Mouse (Mus musculus): Measurements from ENCODE around the gene Slc24a2.

The Slc24a2 gene

GRCm38 (mm10) chr4:87041412-87041997 is 188.8 kb downstream of the Slc24a2 start:
- in situ Hi-C loops (cut with MboI), result no loop called here

GRCm38 (mm10) chr4:87037592-87037991 is 192.7 kb downstream of the Slc24a2 start:
- in situ Hi-C loops (cut with MboI), result no loop called here

GRCm38 (mm10) chr4:87036507-87036906 is 193.8 kb downstream of the Slc24a2 start:
- in situ Hi-C loops (cut with MboI), result no loop called here

DNA sequence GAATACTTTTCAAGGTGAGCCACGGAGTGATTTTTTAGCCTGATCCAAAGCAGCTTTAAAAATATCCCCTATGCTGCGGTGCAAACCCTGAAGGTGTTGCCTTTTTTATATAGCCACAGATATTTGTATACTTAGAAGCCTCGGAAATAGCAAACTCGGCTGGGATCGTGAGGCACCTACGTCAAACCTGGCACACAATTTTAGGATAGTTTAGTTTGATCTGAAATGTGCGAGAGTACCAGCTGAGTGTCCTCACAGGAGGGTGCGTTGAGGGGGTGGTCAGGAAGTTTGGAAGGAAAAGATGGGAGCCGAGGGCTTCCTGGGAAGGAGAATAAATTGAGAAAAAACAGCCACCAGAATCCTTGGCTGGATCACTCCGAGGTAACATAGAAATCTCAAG is 194.6 kb downstream of the Slc24a2 start:
- in situ Hi-C loops (cut with MboI), result no loop called here

- in situ Hi-C loops (cut with MboI), result no loop called here
Measured at GRCm38 (mm10) chr4:87032632-87033031, 197.6 kb downstream of the Slc24a2 start.

DNA sequence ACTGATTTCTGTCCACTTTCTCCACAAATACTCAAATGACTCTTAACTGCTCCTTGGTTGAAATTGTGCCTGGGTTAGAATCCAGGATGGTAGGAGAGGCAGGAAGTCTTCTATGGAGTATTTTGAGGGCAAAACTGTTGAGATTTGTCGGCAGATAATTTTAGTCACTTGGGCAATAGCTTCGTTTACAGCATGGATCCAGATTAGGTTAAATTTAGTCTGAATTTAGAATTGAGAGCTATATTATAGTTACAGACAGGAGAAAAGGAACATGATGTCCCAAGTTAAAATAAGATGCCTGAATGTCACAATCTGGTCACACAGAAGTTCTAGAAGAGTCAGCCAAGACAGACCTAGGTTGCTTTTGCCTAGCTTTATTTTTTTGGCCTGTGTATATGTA is 199.2 kb downstream of the Slc24a2 start:
- in situ Hi-C loops (cut with MboI), result no loop called here

- in situ Hi-C loops (cut with MboI), result no loop called here
Measured at GRCm38 (mm10) chr4:87026311-87027151, 203.7 kb downstream of the Slc24a2 start.

DNA sequence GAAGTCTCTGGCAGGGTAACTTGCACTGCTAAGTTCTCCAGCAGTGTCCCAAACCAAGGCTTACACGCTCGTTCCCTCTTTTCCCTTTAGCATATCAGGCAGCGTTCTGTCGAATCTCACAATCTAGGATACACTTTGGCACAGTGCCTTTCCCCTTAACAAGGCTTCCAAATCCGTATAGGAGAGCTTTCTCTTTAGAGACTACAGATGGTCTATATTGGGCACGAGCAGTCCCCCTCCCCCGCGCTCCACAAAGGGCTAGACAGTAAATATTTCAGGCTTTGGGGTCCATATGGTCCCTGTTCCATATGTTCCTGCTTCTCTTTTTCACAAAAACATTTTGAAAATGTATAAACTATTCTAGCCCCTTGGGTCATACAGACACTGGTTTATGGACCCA is 205.7 kb downstream of the Slc24a2 start:
- in situ Hi-C loops (cut with MboI), result no loop called here

- in situ Hi-C loops (cut with MboI), result no loop called here
Measured at GRCm38 (mm10) chr4:87021542-87021941, 208.7 kb downstream of the Slc24a2 start.

- in situ Hi-C loops (cut with MboI), result no loop called here
Measured at GRCm38 (mm10) chr4:87019486-87020105, 210.7 kb downstream of the Slc24a2 start.

DNA sequence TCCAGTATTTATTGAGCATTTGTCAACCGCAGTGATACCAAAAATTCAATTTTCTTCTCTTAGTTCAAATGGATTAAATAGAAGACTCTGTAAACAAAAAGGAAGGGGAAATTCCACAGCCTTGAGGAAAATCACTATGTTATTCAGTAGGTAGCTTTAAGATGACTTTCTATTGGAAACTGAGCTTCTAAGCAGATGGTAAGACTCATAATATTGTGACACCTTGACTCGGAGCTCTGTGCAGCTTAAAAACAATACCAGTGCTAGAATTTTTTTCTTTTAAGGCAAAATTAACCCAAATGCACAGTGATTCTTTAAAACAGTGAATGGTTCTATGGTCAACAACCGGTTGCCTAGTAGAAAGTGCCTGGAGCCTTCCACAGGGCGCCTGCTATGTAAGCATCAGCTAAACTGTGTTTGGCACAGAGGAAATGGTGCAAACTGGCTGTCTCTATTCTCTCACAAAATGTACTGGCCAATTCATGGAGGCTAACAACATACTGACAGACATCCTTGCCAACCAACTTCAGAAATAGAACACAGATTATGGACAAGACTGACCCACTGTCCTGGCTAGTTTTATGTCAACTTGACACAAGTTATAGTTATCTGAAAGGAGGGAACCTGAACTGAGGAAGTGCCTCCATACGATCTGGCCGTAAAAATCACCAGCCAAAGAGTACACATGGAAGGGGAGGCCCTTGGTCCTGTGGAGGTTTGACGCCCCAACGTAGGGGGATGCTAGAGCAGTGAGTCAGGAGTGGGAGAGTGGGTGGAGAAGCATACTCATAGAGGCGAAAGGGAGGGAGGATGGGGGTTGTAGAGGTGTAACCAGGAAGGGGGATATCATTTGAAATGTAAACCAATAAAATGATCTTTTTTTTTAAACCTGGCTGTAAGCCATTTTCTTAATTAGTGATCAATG is 211.9 kb downstream of the Slc24a2 start:
- in situ Hi-C loops (cut with MboI), result no loop called here

GRCm38 (mm10) chr4:87017464-87017863 is 212.8 kb downstream of the Slc24a2 start:
- in situ Hi-C loops (cut with MboI), result no loop called here

- in situ Hi-C loops (cut with MboI), result no loop called here
Measured at GRCm38 (mm10) chr4:87015746-87016145, 214.5 kb downstream of the Slc24a2 start.

- in situ Hi-C loops (cut with MboI), result no loop called here
Measured at GRCm38 (mm10) chr4:87013721-87014620, 216.3 kb downstream of the Slc24a2 start.

GRCm38 (mm10) chr4:86992470-86992869 is 237.8 kb downstream of the Slc24a2 start:
- in situ Hi-C loops (cut with MboI), result no loop called here

DNA sequence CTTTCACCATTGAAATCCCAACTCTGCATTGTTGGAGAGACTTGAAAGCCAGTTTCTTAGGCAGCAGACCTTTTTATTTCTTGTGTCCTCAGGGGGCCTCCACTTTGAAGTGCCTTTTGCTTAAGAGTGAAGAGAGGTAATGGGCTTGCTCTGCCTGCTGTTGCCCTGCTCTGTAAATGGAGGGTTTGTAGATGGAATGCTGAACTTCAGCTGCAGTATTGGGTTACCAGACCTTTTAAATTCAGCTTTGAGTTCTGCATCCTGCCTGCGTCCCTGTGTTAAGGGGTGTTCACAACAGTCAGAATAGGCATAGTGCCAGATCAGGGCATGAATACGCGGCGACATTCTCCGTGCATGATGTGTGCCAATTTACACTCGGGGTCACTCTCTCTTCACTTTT is 241.0 kb downstream of the Slc24a2 start:
- in situ Hi-C loops (cut with MboI), result no loop called here

DNA sequence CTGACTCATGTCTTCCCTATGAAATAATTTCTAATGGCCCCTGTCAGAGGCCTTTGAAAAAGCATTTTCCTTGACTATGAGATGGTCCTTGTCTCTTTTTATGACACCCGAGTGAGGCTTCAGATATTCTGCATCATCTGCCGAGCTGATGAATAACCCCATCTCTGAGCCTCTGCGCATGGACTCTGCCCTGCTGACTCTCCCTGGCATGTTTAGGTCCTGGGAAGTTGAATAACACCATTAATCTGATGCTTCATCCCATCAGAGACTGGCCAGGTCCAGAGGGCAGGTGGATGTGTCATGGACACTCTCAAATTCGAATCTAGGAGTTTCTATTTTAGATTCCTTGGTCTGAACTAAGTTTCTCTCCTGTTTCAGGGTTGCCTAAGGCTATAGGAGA is 242.4 kb downstream of the Slc24a2 start:
- in situ Hi-C loops (cut with MboI), result no loop called here

- in situ Hi-C loops (cut with MboI), result no loop called here
Measured at GRCm38 (mm10) chr4:86977272-86977671, 253.0 kb downstream of the Slc24a2 start.

DNA sequence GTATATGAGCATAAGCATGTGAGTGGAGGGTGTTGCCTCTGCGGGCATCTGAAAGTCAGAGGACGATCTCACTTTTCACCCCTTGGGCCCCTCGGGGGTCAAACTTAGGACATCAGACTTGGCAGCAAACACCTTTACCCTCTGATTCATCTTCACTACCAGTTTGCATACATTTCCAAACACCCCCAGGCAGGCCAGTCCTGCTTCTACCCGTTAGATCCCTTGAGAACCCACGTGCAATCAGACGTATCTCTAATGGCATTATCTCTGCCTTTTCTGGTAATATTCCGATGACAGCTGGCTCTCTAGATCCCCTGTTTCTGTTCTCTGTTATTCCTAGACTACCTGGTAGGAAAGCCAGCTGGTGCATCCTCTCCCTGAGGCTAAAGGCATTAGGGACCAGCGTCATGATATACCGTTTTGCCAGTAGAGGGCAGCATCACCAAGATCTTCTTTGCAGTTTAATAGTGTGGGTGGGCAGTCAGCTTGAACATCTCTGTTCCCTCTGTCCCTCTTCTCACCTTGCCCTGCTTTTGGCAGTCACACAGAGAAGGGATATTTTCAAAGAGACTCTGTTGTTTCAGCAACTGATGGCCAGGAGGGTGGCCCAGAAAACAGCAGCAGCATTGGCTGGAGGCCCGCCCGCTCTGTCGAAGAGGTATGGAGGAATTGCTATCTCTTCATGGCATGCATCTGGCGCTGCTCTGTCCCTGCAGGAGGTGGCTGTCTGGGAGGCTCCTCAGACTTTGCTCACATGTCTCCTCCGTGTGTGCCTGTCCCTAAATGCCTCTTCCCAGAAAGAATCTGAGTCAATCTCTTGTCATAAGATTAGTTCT is 272.5 kb downstream of the Slc24a2 start:
- in situ Hi-C loops (cut with MboI), result no loop called here

- in situ Hi-C loops (cut with MboI), result no loop called here
Measured at GRCm38 (mm10) chr4:86955448-86955847, 274.8 kb downstream of the Slc24a2 start.

Measured in mature B cell (primary cell).